Mouse (Mus musculus): Measurements from ENCODE around the gene Trio. TPM values are rescaled to one million over a fixed set of nuclear protein-coding genes. Genes with fewer than 3 reads are reported as not detected.

Trio gene
- polyA plus RNA-seq, 1 experiment from 2014 or later, result 8.8 TPM

DNA sequence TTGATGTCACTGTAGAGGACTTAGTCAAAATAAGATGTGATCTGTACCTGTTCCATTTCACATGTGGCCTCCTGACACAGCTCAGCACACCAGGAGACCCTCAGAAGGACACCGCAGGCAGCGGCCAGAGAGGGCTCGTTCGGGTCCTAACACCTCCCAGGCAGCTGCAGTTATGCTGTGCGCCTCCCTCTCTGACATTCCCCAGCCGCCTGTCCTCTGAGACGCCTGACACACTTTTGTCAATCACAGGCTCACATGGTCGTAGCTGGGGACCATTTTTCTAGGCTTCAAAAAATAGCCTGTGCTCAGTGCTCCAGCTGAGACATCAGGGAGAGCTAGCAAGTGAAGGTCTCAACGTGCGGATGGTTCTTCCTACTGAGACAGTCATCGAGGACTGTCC, 70.0 kb downstream of the Trio start:
- peaks cover 2% of the 10 kb centered on the region for H3K4me1 ChIP-seq (replicated peaks; ENCODE audit: control insufficient read depth, insufficient read depth)
- DNase-seq (ENCODE audit: low spot score) (no peak), ATAC-seq (ENCODE audit: low FRiP score, low TSS enrichment) (no peak)
- WGBS, result 65% methylated on average over 11 of the region's 11 CpGs
- H3K4me3 ChIP-seq (ENCODE audit: low read depth, low read length), result no peak overlapping the region
- no peak overlapping the region for H3K27ac ChIP-seq (replicated peaks)
- no peaks in the 10 kb centered on the region for H3K36me3 ChIP-seq (ENCODE audit: control insufficient read depth, insufficient read depth, low read length)
- no peak overlapping the region for H3K4me2 ChIP-seq (replicated peaks; ENCODE audit: low read depth)
- no peaks in the 10 kb centered on the region for H3K9me3 ChIP-seq (ENCODE audit: control insufficient read depth, low read length)
- no peak overlapping the region for H3K9ac ChIP-seq (ENCODE audit: low read length)
- TF ChIP-seq EP300 (optimal IDR thresholded peaks at IDR 0.05), result no peak
- TF ChIP-seq CTCF (IDR thresholded peaks at IDR 0.05; ENCODE audit: low read depth), result no peak
- no peaks in the 10 kb centered on the region for H3K27me3 ChIP-seq (ENCODE audit: control insufficient read depth, insufficient read depth, low read length)

DNA sequence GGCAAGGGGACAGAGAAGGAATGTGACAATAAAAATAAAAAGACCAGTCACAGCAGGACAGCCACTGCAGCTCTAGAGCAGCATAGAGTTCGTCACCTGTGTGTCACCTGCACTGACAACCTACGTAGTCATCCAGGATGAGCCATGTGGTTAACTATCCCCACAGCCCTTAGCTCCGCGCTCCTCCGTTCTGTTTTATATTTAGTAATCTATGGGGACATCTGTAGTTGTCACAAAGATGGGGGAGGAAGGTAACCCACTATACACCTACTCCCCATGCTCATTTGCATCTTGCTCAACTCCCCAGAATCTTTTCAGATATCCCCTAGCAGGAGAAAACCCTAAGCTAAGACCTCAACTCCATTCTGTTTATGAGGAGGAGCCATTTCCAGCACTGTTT, 71.3 kb downstream of the Trio start:
- H3K27ac ChIP-seq (replicated peaks), result no peak overlapping the region
- TF ChIP-seq EP300 (optimal IDR thresholded peaks at IDR 0.05) (no peak), CTCF (IDR thresholded peaks at IDR 0.05; ENCODE audit: low read depth) (no peak)
- no peaks in the 10 kb centered on the region for H3K36me3 ChIP-seq (ENCODE audit: control insufficient read depth, insufficient read depth, low read length)
- no peaks in the 10 kb centered on the region for H3K9me3 ChIP-seq (ENCODE audit: control insufficient read depth, low read length)
- H3K9ac ChIP-seq (ENCODE audit: low read length), result no peak overlapping the region
- WGBS, result 88% methylated on average over 5 of the region's 5 CpGs
- no peaks in the 10 kb centered on the region for H3K27me3 ChIP-seq (ENCODE audit: control insufficient read depth, insufficient read depth, low read length)
- H3K4me2 ChIP-seq (replicated peaks; ENCODE audit: low read depth), result no peak overlapping the region
- DNase-seq (ENCODE audit: low spot score), result no peak
- no peaks in the 10 kb centered on the region for H3K4me1 ChIP-seq (replicated peaks; ENCODE audit: control insufficient read depth, insufficient read depth)
- no peak overlapping the region for H3K4me3 ChIP-seq (ENCODE audit: low read depth, low read length)
- ATAC-seq (ENCODE audit: low FRiP score, low TSS enrichment), result no peak

DNA sequence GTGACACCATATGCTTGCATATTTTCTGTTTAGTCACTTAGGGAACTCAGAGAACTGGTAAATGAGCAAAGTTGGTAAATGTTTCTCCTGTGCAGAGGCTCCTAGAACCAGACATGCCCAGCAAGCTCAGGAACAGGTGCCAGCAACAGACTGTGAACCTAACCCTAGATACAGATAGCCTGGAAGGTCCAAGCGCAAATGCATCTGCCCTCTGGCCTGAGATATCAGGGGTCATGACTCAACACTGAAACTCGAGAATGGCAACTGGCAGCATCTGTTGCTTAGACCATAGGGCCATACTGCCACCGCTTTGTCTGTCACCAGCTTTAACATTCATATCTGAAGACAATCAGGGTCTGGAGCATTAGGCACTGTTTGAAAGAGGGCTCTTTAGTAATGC, 72.1 kb downstream of the Trio start:
- WGBS, result 66% methylated on average over 3 of the region's 3 CpGs
- Histone ChIP-seq H3K4me3 (ENCODE audit: low read depth, low read length) (no peak overlapping the region), H3K4me1 (replicated peaks; ENCODE audit: control insufficient read depth, insufficient read depth) (no peaks in the 10 kb centered on the region), H3K9ac (ENCODE audit: low read length) (no peak overlapping the region), H3K36me3 (ENCODE audit: control insufficient read depth, insufficient read depth, low read length) (no peaks in the 10 kb centered on the region), H3K9me3 (ENCODE audit: control insufficient read depth, low read length) (no peaks in the 10 kb centered on the region), H3K4me2 (replicated peaks; ENCODE audit: low read depth) (no peak overlapping the region), H3K27ac (replicated peaks) (no peak overlapping the region), H3K27me3 (ENCODE audit: control insufficient read depth, insufficient read depth, low read length) (no peaks in the 10 kb centered on the region)
- no peak for DNase-seq (ENCODE audit: low spot score)
- no peak for TF ChIP-seq CTCF (IDR thresholded peaks at IDR 0.05; ENCODE audit: low read depth)
- no peak for TF ChIP-seq EP300 (optimal IDR thresholded peaks at IDR 0.05)
- ATAC-seq (ENCODE audit: low FRiP score, low TSS enrichment), result no peak

DNA sequence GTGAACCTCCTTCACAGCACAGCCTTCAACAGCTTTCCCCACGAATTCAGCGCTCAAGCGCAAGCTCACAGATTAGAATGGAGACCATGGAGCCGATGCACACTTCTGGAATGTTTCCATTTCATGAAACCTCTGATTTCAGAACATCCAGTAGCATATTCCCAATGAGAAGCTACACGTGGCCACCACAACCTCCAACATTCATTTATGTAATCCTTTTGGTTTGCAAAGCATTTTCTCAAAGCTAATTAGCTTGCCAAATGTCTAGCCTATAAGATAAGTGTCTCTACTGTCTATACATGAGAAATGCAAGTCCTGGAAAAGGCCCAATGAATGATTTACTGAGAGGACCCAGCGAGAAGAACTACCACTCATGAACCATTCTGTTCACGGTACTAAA, 74.5 kb downstream of the Trio start:
- DNase-seq (ENCODE audit: low spot score) (no peak), ATAC-seq (ENCODE audit: low FRiP score, low TSS enrichment) (no peak)
- 75% methylated on average over 7 of the region's 7 CpGs for WGBS
- Histone ChIP-seq H3K4me2 (replicated peaks; ENCODE audit: low read depth) (no peak overlapping the region), H3K9me3 (ENCODE audit: control insufficient read depth, low read length) (no peaks in the 10 kb centered on the region), H3K27me3 (ENCODE audit: control insufficient read depth, insufficient read depth, low read length) (no peaks in the 10 kb centered on the region), H3K36me3 (ENCODE audit: control insufficient read depth, insufficient read depth, low read length) (no peaks in the 10 kb centered on the region), H3K27ac (replicated peaks) (no peak overlapping the region), H3K4me1 (replicated peaks; ENCODE audit: control insufficient read depth, insufficient read depth) (no peaks in the 10 kb centered on the region), H3K4me3 (ENCODE audit: low read depth, low read length) (no peak overlapping the region), H3K9ac (ENCODE audit: low read length) (no peak overlapping the region)
- TF ChIP-seq EP300 (optimal IDR thresholded peaks at IDR 0.05) (no peak), CTCF (IDR thresholded peaks at IDR 0.05; ENCODE audit: low read depth) (no peak)

DNA sequence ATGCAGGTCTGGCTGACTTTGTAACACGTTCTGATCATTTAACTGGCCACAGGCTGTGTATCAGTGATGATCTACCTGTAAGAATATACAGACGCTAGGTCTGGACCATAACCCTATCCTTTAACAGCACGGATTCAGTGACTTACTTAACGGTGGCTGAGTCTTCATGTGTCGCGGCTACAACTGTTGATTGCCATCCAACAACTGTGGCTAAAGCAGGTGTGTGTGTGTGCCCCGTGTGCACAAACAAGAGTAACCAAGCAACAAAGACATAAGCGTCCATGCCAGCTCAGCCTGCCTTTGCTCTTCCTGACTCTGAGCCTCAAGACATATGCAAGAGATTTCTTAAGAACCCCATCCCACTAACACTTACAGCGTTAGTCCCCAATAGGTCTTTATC, 76.5 kb downstream of the Trio start:
- no peak for DNase-seq (ENCODE audit: low spot score)
- no peak overlapping the region for H3K4me3 ChIP-seq (ENCODE audit: low read depth, low read length)
- no peak for ATAC-seq (ENCODE audit: low FRiP score, low TSS enrichment)
- no peak overlapping the region for H3K4me2 ChIP-seq (replicated peaks; ENCODE audit: low read depth)
- TF ChIP-seq CTCF (IDR thresholded peaks at IDR 0.05; ENCODE audit: low read depth) (no peak), EP300 (optimal IDR thresholded peaks at IDR 0.05) (no peak)
- H3K9me3 ChIP-seq (ENCODE audit: control insufficient read depth, low read length), result no peaks in the 10 kb centered on the region
- no peaks in the 10 kb centered on the region for H3K36me3 ChIP-seq (ENCODE audit: control insufficient read depth, insufficient read depth, low read length)
- no peak overlapping the region for H3K27ac ChIP-seq (replicated peaks)
- no peaks in the 10 kb centered on the region for H3K27me3 ChIP-seq (ENCODE audit: control insufficient read depth, insufficient read depth, low read length)
- no peaks in the 10 kb centered on the region for H3K4me1 ChIP-seq (replicated peaks; ENCODE audit: control insufficient read depth, insufficient read depth)
- H3K9ac ChIP-seq (ENCODE audit: low read length), result no peak overlapping the region
- 88% methylated on average over 9 of the region's 9 CpGs for WGBS

DNA sequence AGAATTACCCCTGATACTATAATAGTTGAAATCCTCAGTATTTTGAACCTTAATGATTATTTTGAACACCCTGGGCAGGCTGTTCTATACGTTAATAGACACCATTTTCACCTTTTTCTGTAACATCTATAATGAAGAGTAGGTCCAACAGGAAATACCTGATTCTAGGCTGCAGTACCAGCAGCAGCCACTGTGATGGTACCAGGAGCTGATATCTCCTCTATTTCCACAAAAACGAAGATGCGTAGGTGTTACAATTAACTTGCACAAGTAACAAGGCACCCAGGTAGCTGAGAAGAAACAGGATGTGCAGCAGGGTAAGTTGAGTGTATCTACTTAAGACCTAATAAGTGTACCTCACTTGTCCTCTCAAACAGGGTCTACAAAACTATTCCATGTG, 77.8 kb downstream of the Trio start:
- ATAC-seq (ENCODE audit: low FRiP score, low TSS enrichment), result no peak
- Histone ChIP-seq H3K27ac (replicated peaks) (no peak overlapping the region), H3K27me3 (ENCODE audit: control insufficient read depth, insufficient read depth, low read length) (no peaks in the 10 kb centered on the region), H3K4me1 (replicated peaks; ENCODE audit: control insufficient read depth, insufficient read depth) (0 out of 2 replicates have a peak, but pooled peaks cover 2% of the 10 kb centered on the region), H3K9me3 (ENCODE audit: control insufficient read depth, low read length) (no peaks in the 10 kb centered on the region), H3K4me3 (ENCODE audit: low read depth, low read length) (no peak overlapping the region), H3K9ac (ENCODE audit: low read length) (no peak overlapping the region), H3K36me3 (ENCODE audit: control insufficient read depth, insufficient read depth, low read length) (no peaks in the 10 kb centered on the region), H3K4me2 (replicated peaks; ENCODE audit: low read depth) (no peak overlapping the region)
- no peak for DNase-seq (ENCODE audit: low spot score)
- WGBS, result 86% methylated on average over 3 of the region's 3 CpGs
- TF ChIP-seq CTCF (IDR thresholded peaks at IDR 0.05; ENCODE audit: low read depth), result peak; percentile 53
- no peak for TF ChIP-seq EP300 (optimal IDR thresholded peaks at IDR 0.05)

Data from stomach, postnatal 0 days (tissue).